Mouse (Mus musculus): ENCODE measurements at regions not wholly inside any gene's neighbourhood (a gene's known extent, or its start where the extent isn't known, plus 50 kb on each side); places are given as distances from the start of the nearest gene placed in this dataset.
A peak's percentile ranks its signal among the peaks of the same experiment; 100 is the strongest.

GRCm38 (mm10) chr5:35332001-35332400, 53.9 kb downstream of the Adra2c start:
- TF ChIP-seq CTCF (IDR thresholded peaks at IDR 0.05; ENCODE audit: low read depth) = no peak
- peak; percentile 23 for DNase-seq
- H3K27me3 ChIP-seq (ENCODE audit: insufficient read depth, low read length) = no peaks in the 10 kb centered on the region
- H3K9ac ChIP-seq = no peak overlapping the region
- H3K4me1 ChIP-seq (ENCODE audit: insufficient read depth) = peaks cover 12% of the 10 kb centered on the region
- no peak overlapping the region for H3K4me2 ChIP-seq (ENCODE audit: low read depth)
- no peak overlapping the region for H3K4me3 ChIP-seq (ENCODE audit: low read depth, low read length)
- no peaks in the 10 kb centered on the region for H3K9me3 ChIP-seq (ENCODE audit: low read length)
- peak; percentile 60 for ATAC-seq
- WGBS = 23% methylated on average over 4 of the region's 4 CpGs
- H3K36me3 ChIP-seq (ENCODE audit: insufficient read depth) = no peaks in the 10 kb centered on the region
- H3K27ac ChIP-seq (ENCODE audit: low read depth, low read length) = no peak overlapping the region

- Histone ChIP-seq H3K27me3 (ENCODE audit: insufficient read depth, low read length) (no peaks in the 10 kb centered on the region), H3K4me3 (ENCODE audit: low read depth, low read length) (no peak overlapping the region), H3K36me3 (ENCODE audit: insufficient read depth) (no peaks in the 10 kb centered on the region), H3K27ac (ENCODE audit: low read depth, low read length) (no peak overlapping the region), H3K9ac (no peak overlapping the region), H3K9me3 (ENCODE audit: low read length) (no peaks in the 10 kb centered on the region), H3K4me2 (ENCODE audit: low read depth) (no peak overlapping the region), H3K4me1 (ENCODE audit: insufficient read depth) (peaks cover 12% of the 10 kb centered on the region)
- peak; percentile 21 for DNase-seq
- peak; percentile 84 for ATAC-seq
- no peak for TF ChIP-seq CTCF (IDR thresholded peaks at IDR 0.05; ENCODE audit: low read depth)
- WGBS = 59% methylated on average over 9 of the region's 9 CpGs
These were observed 54.4 kb upstream of the Hmx1 start for GRCm38 (mm10) chr5:35334416-35335059.

GRCm38 (mm10) chr5:35335081-35335480, 53.8 kb upstream of the Hmx1 start:
- H3K4me1 ChIP-seq (ENCODE audit: insufficient read depth) = peaks cover 12% of the 10 kb centered on the region
- no peak overlapping the region for H3K4me3 ChIP-seq (ENCODE audit: low read depth, low read length)
- no peaks in the 10 kb centered on the region for H3K9me3 ChIP-seq (ENCODE audit: low read length)
- H3K27me3 ChIP-seq (ENCODE audit: insufficient read depth, low read length) = no peaks in the 10 kb centered on the region
- H3K4me2 ChIP-seq (ENCODE audit: low read depth) = no peak overlapping the region
- DNase-seq (no peak), ATAC-seq (no peak)
- WGBS = 66% methylated on average over 2 of the region's 2 CpGs
- TF ChIP-seq CTCF (IDR thresholded peaks at IDR 0.05; ENCODE audit: low read depth) = no peak
- no peak overlapping the region for H3K27ac ChIP-seq (ENCODE audit: low read depth, low read length)
- H3K9ac ChIP-seq = no peak overlapping the region
- no peaks in the 10 kb centered on the region for H3K36me3 ChIP-seq (ENCODE audit: insufficient read depth)
